Mouse (Mus musculus): Measurements from ENCODE around the gene Syce1l. TPM values are rescaled to one million over a fixed set of nuclear protein-coding genes. Genes with fewer than 3 reads are reported as not detected.

Gene Syce1l
- polyA plus RNA-seq, 1 experiment from 2014 or later, result not detected

GRCm38 (mm10) chr8:113656154-113656553 lies 13.1 kb downstream of the Syce1l start:
- H3K27me3 ChIP-seq, result no peaks in the 10 kb centered on the region; the same call in 1 of the 2 replicates
- H3K4me3 ChIP-seq, result no peak overlapping the region
- no peak for ATAC-seq (ENCODE audit: low FRiP score, low read depth)
- no peak overlapping the region for H3K4me2 ChIP-seq (replicated peaks)
- no peaks in the 10 kb centered on the region for H3K36me3 ChIP-seq
- WGBS, result 91% methylated on average over 5 of the region's 5 CpGs
- H3K4me1 ChIP-seq, result no peaks in the 10 kb centered on the region
- no peak overlapping the region for H3K27ac ChIP-seq (replicated peaks)
- no peak overlapping the region for H3K9ac ChIP-seq (replicated peaks)
- H3K9me3 ChIP-seq, result no peaks in the 10 kb centered on the region

DNA sequence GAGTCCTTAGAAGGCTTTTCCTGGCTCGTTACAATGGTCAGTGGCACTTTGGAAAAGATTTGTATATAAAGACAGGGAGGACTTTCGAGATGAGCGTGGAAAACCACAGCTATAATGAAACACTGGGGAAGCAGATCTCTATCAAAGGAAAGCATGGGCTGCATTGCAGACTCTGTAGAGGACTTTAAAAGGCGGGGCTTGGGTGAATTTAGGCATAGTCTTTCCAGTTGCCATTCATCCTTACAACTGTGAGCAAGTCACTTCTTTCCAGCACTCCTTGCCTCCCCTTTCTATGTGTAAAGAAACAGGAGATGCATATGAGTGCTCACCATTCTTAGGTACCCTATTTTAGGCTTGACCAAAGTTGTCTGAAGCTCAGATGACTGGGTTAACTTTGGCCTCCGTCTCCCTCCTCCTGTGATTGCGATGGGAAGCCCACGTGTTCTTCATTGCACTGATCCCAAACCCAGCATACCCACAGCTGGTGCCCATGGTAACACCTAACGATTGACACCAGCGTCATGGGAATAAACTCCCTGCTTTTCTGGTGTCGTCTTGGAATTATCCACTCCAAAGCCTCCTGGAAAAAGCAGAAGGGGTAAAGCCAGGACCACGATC lies 13.8 kb downstream of the Syce1l start:
- Histone ChIP-seq H3K9ac (replicated peaks) (no peak overlapping the region), H3K27ac (replicated peaks) (no peak overlapping the region), H3K4me2 (replicated peaks) (no peak overlapping the region), H3K4me3 (no peak overlapping the region), H3K4me1 (no peaks in the 10 kb centered on the region), H3K9me3 (no peaks in the 10 kb centered on the region), H3K27me3 (no peaks in the 10 kb centered on the region; the same call in 1 of the 2 replicates), H3K36me3 (no peaks in the 10 kb centered on the region)
- ATAC-seq (ENCODE audit: low FRiP score, low read depth), result no peak
- WGBS, result 83% methylated on average over 11 of the region's 11 CpGs

GRCm38 (mm10) chr8:113660128-113660527 lies 17.1 kb downstream of the Syce1l start:
- no peaks in the 10 kb centered on the region for H3K36me3 ChIP-seq
- no peak overlapping the region for H3K27ac ChIP-seq (replicated peaks)
- H3K4me3 ChIP-seq, result no peak overlapping the region
- no peaks in the 10 kb centered on the region for H3K9me3 ChIP-seq
- no peaks in the 10 kb centered on the region for H3K27me3 ChIP-seq
- no peak for ATAC-seq (ENCODE audit: low FRiP score, low read depth)
- H3K4me1 ChIP-seq, result 0 out of 2 replicates have a peak, but pooled peaks cover 5% of the 10 kb centered on the region
- no peak overlapping the region for H3K4me2 ChIP-seq (replicated peaks)
- WGBS, result 88% methylated on average over 1 of the region's 1 CpGs
- no peak overlapping the region for H3K9ac ChIP-seq (replicated peaks)

- H3K4me1 ChIP-seq, result 0 out of 2 replicates have a peak, but pooled peaks cover 10% of the 10 kb centered on the region
- no peaks in the 10 kb centered on the region for H3K27me3 ChIP-seq
- H3K27ac ChIP-seq (replicated peaks), result no peak overlapping the region
- peak; percentile 68 for ATAC-seq (ENCODE audit: low FRiP score, low read depth)
- H3K4me2 ChIP-seq (replicated peaks), result no peak overlapping the region
- H3K4me3 ChIP-seq, result no peak overlapping the region
- no peaks in the 10 kb centered on the region for H3K36me3 ChIP-seq
- no peaks in the 10 kb centered on the region for H3K9me3 ChIP-seq
- 6% methylated on average over 2 of the region's 2 CpGs for WGBS
- no peak overlapping the region for H3K9ac ChIP-seq (replicated peaks)
Measured at GRCm38 (mm10) chr8:113664544-113664943, 21.5 kb downstream of the Syce1l start.

DNA sequence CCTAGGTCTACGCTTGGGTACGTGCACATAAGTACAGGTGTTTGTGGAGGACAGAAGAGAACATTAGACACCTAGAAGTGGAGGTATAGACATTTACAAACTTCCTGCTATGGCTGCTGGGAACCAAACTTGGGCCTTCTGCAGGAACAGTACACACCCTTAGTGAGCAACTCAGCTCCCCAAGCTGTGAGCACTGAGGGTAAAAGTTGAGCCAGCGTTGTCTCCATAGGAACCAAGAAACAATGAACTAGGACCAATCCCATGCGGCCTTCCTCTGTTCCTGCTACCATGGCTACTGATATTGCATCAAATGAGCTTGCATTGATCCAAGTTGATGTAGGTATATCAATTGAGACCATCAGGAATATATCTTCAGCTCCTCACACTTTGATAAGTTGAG lies 22.0 kb downstream of the Syce1l start:
- H3K27ac ChIP-seq (replicated peaks), result no peak overlapping the region
- no peak overlapping the region for H3K9ac ChIP-seq (replicated peaks)
- H3K4me1 ChIP-seq, result 0 out of 2 replicates have a peak, but pooled peaks cover 10% of the 10 kb centered on the region
- H3K27me3 ChIP-seq, result no peaks in the 10 kb centered on the region
- ATAC-seq (ENCODE audit: low FRiP score, low read depth), result peak; percentile 42
- no peaks in the 10 kb centered on the region for H3K36me3 ChIP-seq
- no peak overlapping the region for H3K4me3 ChIP-seq
- 54% methylated on average over 4 of the region's 4 CpGs for WGBS
- H3K9me3 ChIP-seq, result no peaks in the 10 kb centered on the region
- no peak overlapping the region for H3K4me2 ChIP-seq (replicated peaks)

- H3K4me1 ChIP-seq, result 0 out of 2 replicates have a peak, but pooled peaks cover 10% of the 10 kb centered on the region
- H3K9me3 ChIP-seq, result no peaks in the 10 kb centered on the region
- H3K4me3 ChIP-seq, result no peak overlapping the region
- no peaks in the 10 kb centered on the region for H3K27me3 ChIP-seq
- H3K36me3 ChIP-seq, result no peaks in the 10 kb centered on the region
- no peak overlapping the region for H3K9ac ChIP-seq (replicated peaks)
- no peak overlapping the region for H3K4me2 ChIP-seq (replicated peaks)
- 75% methylated on average over 8 of the region's 8 CpGs for WGBS
- no peak overlapping the region for H3K27ac ChIP-seq (replicated peaks)
- no peak for ATAC-seq (ENCODE audit: low FRiP score, low read depth)
Measured at GRCm38 (mm10) chr8:113665951-113666350, 22.9 kb downstream of the Syce1l start.

- Histone ChIP-seq H3K27me3 (no peaks in the 10 kb centered on the region), H3K4me2 (replicated peaks) (no peak overlapping the region), H3K4me1 (0 out of 2 replicates have a peak, but pooled peaks cover 10% of the 10 kb centered on the region), H3K9ac (replicated peaks) (no peak overlapping the region), H3K4me3 (no peak overlapping the region), H3K9me3 (no peaks in the 10 kb centered on the region), H3K27ac (replicated peaks) (no peak overlapping the region), H3K36me3 (no peaks in the 10 kb centered on the region)
- ATAC-seq (ENCODE audit: low FRiP score, low read depth), result peak; percentile 31
- WGBS, result 66% methylated on average over 16 of the region's 16 CpGs
Measured at GRCm38 (mm10) chr8:113666714-113667432, 23.9 kb downstream of the Syce1l start.

GRCm38 (mm10) chr8:113669924-113670323 lies 26.9 kb downstream of the Syce1l start:
- no peak for ATAC-seq (ENCODE audit: low FRiP score, low read depth)
- no peaks in the 10 kb centered on the region for H3K27me3 ChIP-seq
- 87% methylated on average over 10 of the region's 10 CpGs for WGBS
- no peak overlapping the region for H3K4me3 ChIP-seq
- no peak overlapping the region for H3K27ac ChIP-seq (replicated peaks)
- H3K4me1 ChIP-seq, result peaks cover 10% of the 10 kb centered on the region; the same call in 1 of the 2 replicates
- no peak overlapping the region for H3K9ac ChIP-seq (replicated peaks)
- H3K36me3 ChIP-seq, result no peaks in the 10 kb centered on the region
- H3K4me2 ChIP-seq (replicated peaks), result no peak overlapping the region
- no peaks in the 10 kb centered on the region for H3K9me3 ChIP-seq

- H3K4me3 ChIP-seq, result no peak overlapping the region
- ATAC-seq (ENCODE audit: low FRiP score, low read depth), result no peak
- no peaks in the 10 kb centered on the region for H3K36me3 ChIP-seq
- no peak overlapping the region for H3K4me2 ChIP-seq (replicated peaks)
- H3K27ac ChIP-seq (replicated peaks), result no peak overlapping the region
- H3K27me3 ChIP-seq, result no peaks in the 10 kb centered on the region
- no peak overlapping the region for H3K9ac ChIP-seq (replicated peaks)
- 76% methylated on average over 11 of the region's 11 CpGs for WGBS
- no peaks in the 10 kb centered on the region for H3K9me3 ChIP-seq
- H3K4me1 ChIP-seq, result peaks cover 3% of the 10 kb centered on the region; the same call in 1 of the 2 replicates
Measured at GRCm38 (mm10) chr8:113672599-113673255, 29.7 kb downstream of the Syce1l start.

GRCm38 (mm10) chr8:113673300-113673699 lies 30.3 kb downstream of the Syce1l start:
- H3K9me3 ChIP-seq, result no peaks in the 10 kb centered on the region
- ATAC-seq (ENCODE audit: low FRiP score, low read depth), result no peak
- H3K27me3 ChIP-seq, result no peaks in the 10 kb centered on the region
- 25% methylated on average over 3 of the region's 3 CpGs for WGBS
- no peak overlapping the region for H3K9ac ChIP-seq (replicated peaks)
- no peak overlapping the region for H3K4me3 ChIP-seq
- peaks cover 3% of the 10 kb centered on the region; the same call in 1 of the 2 replicates for H3K4me1 ChIP-seq
- no peak overlapping the region for H3K27ac ChIP-seq (replicated peaks)
- no peaks in the 10 kb centered on the region for H3K36me3 ChIP-seq
- H3K4me2 ChIP-seq (replicated peaks), result no peak overlapping the region

DNA sequence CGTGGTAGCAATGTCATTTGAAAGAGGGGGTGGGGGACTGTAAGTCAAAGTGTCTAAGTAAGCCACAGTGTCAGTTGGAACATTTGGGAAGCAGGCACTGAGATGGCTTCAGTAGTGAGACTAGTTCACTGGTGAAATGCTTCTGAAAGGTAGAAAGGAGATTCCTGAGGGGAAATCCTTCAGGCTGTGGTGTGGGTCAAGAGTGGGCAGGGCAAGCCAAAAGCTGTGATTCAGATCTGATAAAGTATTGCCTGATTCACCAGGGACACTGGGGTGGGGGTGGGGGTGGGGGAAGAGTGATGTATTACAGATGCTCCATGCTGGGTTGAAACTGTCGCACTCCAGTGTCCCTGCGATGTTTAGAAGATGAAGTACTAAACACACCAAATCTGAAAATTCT lies 31.6 kb downstream of the Syce1l start:
- Histone ChIP-seq H3K9ac (replicated peaks) (no peak overlapping the region), H3K27me3 (no peaks in the 10 kb centered on the region), H3K36me3 (no peaks in the 10 kb centered on the region), H3K4me1 (peaks cover 3% of the 10 kb centered on the region; the same call in 1 of the 2 replicates), H3K27ac (replicated peaks) (no peak overlapping the region), H3K9me3 (no peaks in the 10 kb centered on the region), H3K4me3 (no peak overlapping the region), H3K4me2 (replicated peaks) (no peak overlapping the region)
- 89% methylated on average over 3 of the region's 3 CpGs for WGBS
- no peak for ATAC-seq (ENCODE audit: low FRiP score, low read depth)

GRCm38 (mm10) chr8:113675281-113675680 lies 32.3 kb downstream of the Syce1l start:
- no peak for ATAC-seq (ENCODE audit: low FRiP score, low read depth)
- H3K4me1 ChIP-seq, result peaks cover 3% of the 10 kb centered on the region; the same call in 1 of the 2 replicates
- H3K27ac ChIP-seq (replicated peaks), result no peak overlapping the region
- no peaks in the 10 kb centered on the region for H3K27me3 ChIP-seq
- H3K9me3 ChIP-seq, result no peaks in the 10 kb centered on the region
- H3K9ac ChIP-seq (replicated peaks), result no peak overlapping the region
- H3K4me3 ChIP-seq, result no peak overlapping the region
- WGBS, result 93% methylated on average over 2 of the region's 2 CpGs
- H3K4me2 ChIP-seq (replicated peaks), result no peak overlapping the region
- no peaks in the 10 kb centered on the region for H3K36me3 ChIP-seq

All from midbrain, embryonic 12.5 days (tissue).